In the genomic region with DNA sequence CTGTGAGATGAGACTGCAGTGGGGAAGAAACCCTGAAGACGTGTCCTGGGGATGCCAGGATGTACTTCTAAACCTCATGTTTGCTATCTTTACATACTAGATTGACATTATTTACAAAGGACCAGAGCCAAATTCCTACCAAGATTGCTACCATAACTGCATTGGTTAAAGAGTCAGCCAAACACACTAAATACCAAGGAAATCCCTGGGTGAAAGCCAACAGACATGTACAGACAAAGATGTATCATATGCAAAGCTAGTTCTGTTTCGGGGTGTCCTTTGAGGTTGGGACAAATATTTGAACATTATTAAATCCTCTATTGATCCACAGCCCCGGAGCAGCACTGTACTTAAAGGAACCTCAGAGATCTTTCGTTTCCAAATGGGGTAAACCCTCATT, we compare ENCODE assay signal across 28 mouse cellular contexts.
DNase-seq lines count a peak whose midpoint lies in the region; ATAC-seq and TF ChIP-seq lines count a peak whose summit lies in the region.
"Had no signal": no experiment of that assay in that cellular context is flagged by ENCODE, and none has a peak within 500 bp of the region (broad histone marks: within the 10 kb centered on the region; RNA-seq: fewer than 3 reads in every experiment).

No protein-coding gene starts in this region.

- intact Hi-C loops in left cerebral cortex, postnatal 25 days (cut with DNase I): no loop called here

- no peak overlapping the region for H3K9ac ChIP-seq in forebrain, embryonic 14.5 days (ENCODE audit: low read length)
- H3K9ac ChIP-seq in midbrain, postnatal 0 days (replicated peaks; ENCODE audit: low read length, poor library complexity, severe bottlenecking): no peak overlapping the region
- H3K9ac ChIP-seq: embryonic facial prominence, embryonic 12.5 days; forebrain, embryonic 13.5 days; forebrain, postnatal 0 days; heart, embryonic 13.5 days; hindbrain, embryonic 14.5 days had no signal

- DNase-seq in forebrain, embryonic 10.5 days (ENCODE audit: extremely low spot score, low spot score): no peak
- DNase-seq in forebrain, embryonic 14.5 days (ENCODE audit: low spot score): no peak
- DNase-seq in midbrain, embryonic 10.5 days (ENCODE audit: low spot score): no peak
- no peak for DNase-seq in midbrain, postnatal 0 days (ENCODE audit: low spot score)
- DNase-seq in embryonic facial prominence, embryonic 10.5 days (ENCODE audit: low spot score): no peak
- DNase-seq in cerebellum, postnatal 4 days (ENCODE audit: low spot score in 2 of 2): no peak
- DNase-seq in left cerebral cortex, postnatal 25 days (ENCODE audit: low spot score in 2 of 2): no peak
- DNase-seq: adrenal gland, adult 2 months; adrenal gland, postnatal 14 days; B cell, adult 2 months; cerebellum, adult 11 months; cerebellum, adult 2 months; cerebellum, adult 9-11 months; cerebellum, postnatal 25 days; forebrain, postnatal 0 days; gastrocnemius, adult 2 months; gastrocnemius, postnatal 14 days; heart, postnatal 14 days; heart, postnatal 4 days had no signal

- H3K36me3 ChIP-seq in forebrain, embryonic 10.5 days (replicated peaks): 0 out of 2 replicates have a peak, but pooled peaks cover 2% of the 10 kb centered on the region
- H3K36me3 ChIP-seq in forebrain, embryonic 14.5 days (ENCODE audit: control insufficient read depth, insufficient read depth, low read length): no peaks in the 10 kb centered on the region
- H3K36me3 ChIP-seq in midbrain, embryonic 10.5 days: no peaks in the 10 kb centered on the region
- no peaks in the 10 kb centered on the region for H3K36me3 ChIP-seq in midbrain, postnatal 0 days (ENCODE audit: insufficient read depth, low read length)
- H3K36me3 ChIP-seq in embryonic facial prominence, embryonic 10.5 days (replicated peaks): no peaks in the 10 kb centered on the region
- H3K36me3 ChIP-seq: embryonic facial prominence, embryonic 12.5 days; G1E; heart, embryonic 13.5 days had no signal

- no peak for TF ChIP-seq CTCF in midbrain, postnatal 0 days (IDR thresholded peaks at IDR 0.05)

- no peak overlapping the region for H3K4me3 ChIP-seq in forebrain, embryonic 10.5 days
- H3K4me3 ChIP-seq in forebrain, embryonic 14.5 days (ENCODE audit: low read depth, low read length): no peak overlapping the region
- H3K4me3 ChIP-seq in midbrain, embryonic 10.5 days: no peak overlapping the region
- no peak overlapping the region for H3K4me3 ChIP-seq in midbrain, postnatal 0 days (ENCODE audit: low read depth, low read length)
- no peak overlapping the region for H3K4me3 ChIP-seq in embryonic facial prominence, embryonic 10.5 days
- H3K4me3 ChIP-seq: embryonic facial prominence, embryonic 12.5 days; erythroblast, embryonic 14.5 days; forebrain, embryonic 13.5 days; gastrocnemius, adult 2 months; heart, embryonic 13.5 days had no signal

- H3K27me3 ChIP-seq in forebrain, embryonic 10.5 days (ENCODE audit: poor library complexity, severe bottlenecking): no peaks in the 10 kb centered on the region
- no peaks in the 10 kb centered on the region for H3K27me3 ChIP-seq in forebrain, embryonic 14.5 days (replicated peaks; ENCODE audit: control insufficient read depth, insufficient read depth, low read length)
- no peaks in the 10 kb centered on the region for H3K27me3 ChIP-seq in midbrain, embryonic 10.5 days (ENCODE audit: low read depth, poor library complexity, severe bottlenecking)
- H3K27me3 ChIP-seq in midbrain, postnatal 0 days (ENCODE audit: insufficient read depth, low read length): no peaks in the 10 kb centered on the region
- H3K27me3 ChIP-seq in embryonic facial prominence, embryonic 10.5 days (replicated peaks; ENCODE audit: low read depth, poor library complexity, severe bottlenecking): no peaks in the 10 kb centered on the region
- H3K27me3 ChIP-seq: CH12.LX; embryonic facial prominence, embryonic 12.5 days; forebrain, embryonic 13.5 days; heart, embryonic 13.5 days had no signal

- no peak for ATAC-seq in forebrain, embryonic 14.5 days
- no peak for ATAC-seq in midbrain, postnatal 0 days (ENCODE audit: low FRiP score)
- ATAC-seq: forebrain, embryonic 13.5 days; forebrain, postnatal 0 days; hindbrain, postnatal 0 days; inflammation-experienced regulatory T-cells, adult 6 months had no signal

- H3K4me1 ChIP-seq in forebrain, embryonic 10.5 days: peaks cover 72% of the 10 kb centered on the region
- peaks cover 23% of the 10 kb centered on the region for H3K4me1 ChIP-seq in forebrain, embryonic 14.5 days (ENCODE audit: control insufficient read depth, insufficient read depth, low read length)
- peaks cover 59% of the 10 kb centered on the region for H3K4me1 ChIP-seq in midbrain, embryonic 10.5 days
- 0 out of 2 replicates have a peak, but pooled peaks cover 4% of the 10 kb centered on the region for H3K4me1 ChIP-seq in midbrain, postnatal 0 days (ENCODE audit: insufficient read depth, low read length)
- H3K4me1 ChIP-seq in embryonic facial prominence, embryonic 10.5 days: peaks cover 72% of the 10 kb centered on the region

- peak overlapping the region; percentile 65 for H3K27ac ChIP-seq in forebrain, embryonic 10.5 days
- no peak overlapping the region for H3K27ac ChIP-seq in forebrain, embryonic 14.5 days (ENCODE audit: low read depth, low read length)
- peak overlapping the region; percentile 76; the same call in 1 of the 2 replicates for H3K27ac ChIP-seq in midbrain, embryonic 10.5 days (replicated peaks)
- no peak overlapping the region for H3K27ac ChIP-seq in midbrain, postnatal 0 days (ENCODE audit: low read depth, low read length)
- 0 out of 2 replicates have a peak overlapping the region, but pooled peaks have one; percentile 60 for H3K27ac ChIP-seq in embryonic facial prominence, embryonic 10.5 days (replicated peaks)
- H3K27ac ChIP-seq: forebrain, embryonic 13.5 days; gastrocnemius, adult 2 months; hindbrain, embryonic 14.5 days; hindbrain, postnatal 0 days had no signal

- no peaks in the 10 kb centered on the region for H3K9me3 ChIP-seq in forebrain, embryonic 10.5 days
- no peaks in the 10 kb centered on the region for H3K9me3 ChIP-seq in forebrain, embryonic 14.5 days (replicated peaks; ENCODE audit: control insufficient read depth, low read length)
- no peaks in the 10 kb centered on the region for H3K9me3 ChIP-seq in midbrain, embryonic 10.5 days (replicated peaks)
- no peaks in the 10 kb centered on the region for H3K9me3 ChIP-seq in midbrain, postnatal 0 days (ENCODE audit: low read length)
- H3K9me3 ChIP-seq in embryonic facial prominence, embryonic 10.5 days: no peaks in the 10 kb centered on the region
- H3K9me3 ChIP-seq: embryonic facial prominence, embryonic 12.5 days; forebrain, embryonic 13.5 days; heart, embryonic 13.5 days had no signal

- H3K4me2 ChIP-seq in forebrain, embryonic 14.5 days (ENCODE audit: low read length): no peak overlapping the region
- H3K4me2 ChIP-seq in midbrain, postnatal 0 days (ENCODE audit: low read depth, low read length, poor library complexity, severe bottlenecking): no peak overlapping the region
- H3K4me2 ChIP-seq: embryonic facial prominence, embryonic 12.5 days; forebrain, embryonic 13.5 days; heart, embryonic 13.5 days; hindbrain, embryonic 14.5 days had no signal

- WGBS in forebrain, embryonic 10.5 days: 88% methylated on average over 4 of the region's 4 CpGs
- WGBS in forebrain, embryonic 14.5 days: 49% methylated on average over 4 of the region's 4 CpGs
- 79% methylated on average over 4 of the region's 4 CpGs for WGBS in midbrain, embryonic 10.5 days
- WGBS in midbrain, postnatal 0 days: 82% methylated on average over 4 of the region's 4 CpGs
- WGBS in embryonic facial prominence, embryonic 10.5 days: 82% methylated on average over 4 of the region's 4 CpGs

Comparison
In these comparisons a context has a peak if more than half of its experiments do, and no peak if none do; other contexts are left out.
1. H3K27ac ChIP-seq: peak in forebrain, embryonic 10.5 days (single experiment), midbrain, embryonic 10.5 days (single experiment) and embryonic facial prominence, embryonic 10.5 days (single experiment); none in forebrain, embryonic 14.5 days (single experiment) and midbrain, postnatal 0 days (single experiment).